Mouse (Mus musculus): ENCODE measurements around the gene Klhdc8a. TPM values are rescaled to one million over a fixed set of nuclear protein-coding genes. Genes with fewer than 3 reads are reported as not detected.

The Klhdc8a gene
- 141 TPM for polyA plus RNA-seq (2021)

DNA sequence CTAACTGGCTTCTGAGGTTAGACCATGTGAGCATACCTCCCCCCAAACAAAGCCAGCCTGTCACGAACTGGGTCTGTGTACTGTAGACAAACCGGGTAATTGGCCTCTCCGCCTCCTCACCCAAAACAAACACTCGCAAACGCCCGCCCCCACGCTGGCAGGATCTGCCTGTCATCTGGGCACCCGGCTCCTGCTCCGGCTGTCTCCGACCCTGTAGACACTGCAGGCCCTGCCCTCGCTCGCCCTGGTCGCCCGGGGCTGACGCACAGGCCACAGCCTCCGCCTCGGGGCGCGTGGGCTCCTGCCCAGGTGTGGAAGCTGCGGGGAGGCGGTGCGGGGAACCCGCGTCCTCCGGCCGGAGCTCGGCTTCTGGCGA is at the start of gene Klhdc8a:
Gene Klhdc8a, plus strand, starts transcription at position 202 of the 376 bp plus-strand sequence.
- TF ChIP-seq CTCF (IDR thresholded peaks at IDR 0.05) = no peak
- in situ Hi-C loops (cut with MboI; ENCODE audit: low pct_unique_long_range_greater_than_20kb) = loop anchor here (25.0 kb wide), 1 partner anchor 561 kb away; the partner anchor contains the start of gene Slc26a9
- H3K27me3 ChIP-seq = no peaks in the 10 kb centered on the region
- CTCF ChIA-PET = interaction anchor here (0.7 to 3.2 kb wide), 4 partner anchors 14 to 141 kb away, joined by 3 to 13 read pairs (median 10); no protein-coding TSS in a partner anchor
- ATAC-seq (peak; percentile 51), DNase-seq (ENCODE audit: low read depth, low spot score) (no peak)
- POLR2A ChIA-PET = interaction anchor here (0.8 to 5.8 kb wide), 8 partner anchors 8 to 56 kb away, joined by 3 to 23 read pairs (median 4); no protein-coding TSS in a partner anchor

DNA sequence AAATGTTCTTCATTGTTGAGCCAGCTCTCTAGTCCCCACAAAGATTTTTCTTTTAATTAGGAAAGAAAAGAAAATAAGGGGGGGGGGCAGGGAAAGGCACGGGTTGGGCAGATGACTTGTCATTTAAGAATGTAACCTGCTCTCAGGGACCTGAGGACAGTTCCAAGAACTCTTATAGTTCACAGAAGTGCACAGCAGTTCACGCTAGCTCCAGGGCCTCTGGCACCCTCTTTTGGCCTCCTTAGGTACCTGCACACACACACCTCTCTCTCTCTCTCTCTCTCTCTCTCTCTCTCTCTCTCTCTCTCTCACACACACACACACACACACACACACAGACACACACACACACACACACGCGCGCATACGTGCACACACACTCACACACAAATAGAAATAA is 44.0 kb upstream of the Klhdc8a start:
- ATAC-seq (no peak), DNase-seq (ENCODE audit: low read depth, low spot score) (no peak)
- ChIA-PET POLR2A (interaction anchor here (0.6 to 0.7 kb wide), 4 partner anchors 63 to 292 kb away, joined by 3 to 5 read pairs (median 3); partner anchors contain the start of gene Slc45a3), CTCF (interaction anchor here (1.1 to 2.0 kb wide), 5 partner anchors 11 to 57 kb away, joined by 3 to 5 read pairs (median 3); no protein-coding TSS in a partner anchor)
- H3K27me3 ChIP-seq = no peaks in the 10 kb centered on the region
- in situ Hi-C loops (cut with MboI; ENCODE audit: low pct_unique_long_range_greater_than_20kb) = no loop called here
- peak; percentile 32 for TF ChIP-seq CTCF (IDR thresholded peaks at IDR 0.05)

DNA sequence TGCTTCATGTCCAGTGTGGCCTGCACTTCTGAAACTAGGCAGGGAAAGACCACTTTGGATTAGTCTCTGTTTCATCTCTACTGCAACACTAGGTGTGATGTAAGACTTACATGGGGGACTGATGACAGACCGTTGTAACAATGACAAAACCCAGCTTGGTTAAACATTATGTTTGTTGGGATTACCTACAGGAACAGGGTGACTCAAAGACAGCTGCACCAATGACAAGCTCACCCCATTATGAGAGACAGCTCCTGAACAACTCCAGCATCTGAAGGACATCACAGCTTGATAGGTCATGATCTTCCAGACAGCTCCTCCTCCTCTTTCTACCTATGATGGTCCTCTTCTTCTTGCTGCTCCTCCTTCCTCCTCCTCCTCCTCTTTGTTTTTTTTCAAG is 38.1 kb upstream of the Klhdc8a start:
- no peak for TF ChIP-seq CTCF (IDR thresholded peaks at IDR 0.05)
- CTCF ChIA-PET = interaction anchor here (1.0 to 2.1 kb wide), 7 partner anchors 10 to 103 kb away, joined by 3 to 6 read pairs (median 3); no protein-coding TSS in a partner anchor
- in situ Hi-C loops (cut with MboI; ENCODE audit: low pct_unique_long_range_greater_than_20kb) = no loop called here

DNA sequence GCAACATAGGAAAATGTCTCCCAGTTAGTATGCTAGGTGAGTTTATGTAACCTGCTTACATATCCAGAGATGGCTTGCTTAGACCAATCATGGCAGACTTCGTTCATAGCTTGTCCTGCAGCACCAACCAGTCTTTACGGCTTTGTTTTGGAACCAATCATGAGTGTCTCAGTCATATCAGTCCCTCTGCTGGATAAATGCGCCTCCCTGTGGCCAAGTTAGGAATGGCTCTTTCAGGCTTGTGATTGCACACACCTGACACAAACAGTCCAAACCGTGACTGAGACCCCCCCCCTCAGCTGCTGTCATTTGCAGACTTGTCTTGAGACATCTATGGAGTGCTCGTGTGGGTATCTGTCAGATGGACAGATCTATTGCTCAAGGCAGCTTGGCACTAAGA is 37.4 kb upstream of the Klhdc8a start:
- no peak for DNase-seq (ENCODE audit: low read depth, low spot score)
- H3K27me3 ChIP-seq = no peaks in the 10 kb centered on the region
- no peak for ATAC-seq
- CTCF ChIA-PET = interaction anchor here (1.0 to 2.1 kb wide), 4 partner anchors 9 to 50 kb away, joined by 3 to 6 read pairs (median 4); no protein-coding TSS in a partner anchor
- in situ Hi-C loops (cut with MboI; ENCODE audit: low pct_unique_long_range_greater_than_20kb) = no loop called here
- TF ChIP-seq CTCF (IDR thresholded peaks at IDR 0.05) = peak; percentile 37
- POLR2A ChIA-PET = interaction anchor here (0.9 kb wide), 1 partner anchor 31 kb away, joined by 3 read pairs; no protein-coding TSS in a partner anchor

More for the DNA sequence above, 38.1 kb upstream of the Klhdc8a start:
- POLR2A ChIA-PET = no interaction called here
- DNase-seq (ENCODE audit: low read depth, low spot score) (no peak), ATAC-seq (no peak)
- H3K27me3 ChIP-seq = no peaks in the 10 kb centered on the region

DNA sequence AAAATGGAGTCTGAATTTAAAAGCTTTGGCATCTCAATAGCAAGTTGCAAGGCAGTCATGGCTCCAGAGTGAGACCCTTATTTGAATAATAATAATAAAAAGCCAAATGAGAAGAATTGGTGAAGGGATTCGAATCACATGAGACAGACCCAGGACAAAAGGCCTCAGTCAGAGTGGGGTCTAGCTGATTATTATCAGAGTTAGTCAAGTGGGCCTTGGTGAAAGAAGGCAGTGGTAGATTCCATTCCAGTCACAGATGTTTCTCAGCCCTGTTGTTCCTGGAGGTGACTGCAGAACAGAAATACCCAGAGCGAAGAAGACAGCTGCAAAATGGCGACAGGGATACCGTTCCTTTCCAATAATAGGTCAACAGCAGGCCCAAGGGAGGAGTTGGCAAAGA is 34.8 kb upstream of the Klhdc8a start:
- CTCF ChIA-PET = interaction anchor here (1.1 to 3.1 kb wide), 3 partner anchors 28 to 92 kb away, joined by 3 to 10 read pairs (median 4); no protein-coding TSS in a partner anchor
- no peak for DNase-seq (ENCODE audit: low read depth, low spot score)
- no peaks in the 10 kb centered on the region for H3K27me3 ChIP-seq
- ATAC-seq = no peak
- in situ Hi-C loops (cut with MboI; ENCODE audit: low pct_unique_long_range_greater_than_20kb) = no loop called here
- POLR2A ChIA-PET = interaction anchor here (1.0 to 1.6 kb wide), 2 partner anchors 22 to 30 kb away, joined by 3 to 5 read pairs; no protein-coding TSS in a partner anchor
- no peak for TF ChIP-seq CTCF (IDR thresholded peaks at IDR 0.05)

DNA sequence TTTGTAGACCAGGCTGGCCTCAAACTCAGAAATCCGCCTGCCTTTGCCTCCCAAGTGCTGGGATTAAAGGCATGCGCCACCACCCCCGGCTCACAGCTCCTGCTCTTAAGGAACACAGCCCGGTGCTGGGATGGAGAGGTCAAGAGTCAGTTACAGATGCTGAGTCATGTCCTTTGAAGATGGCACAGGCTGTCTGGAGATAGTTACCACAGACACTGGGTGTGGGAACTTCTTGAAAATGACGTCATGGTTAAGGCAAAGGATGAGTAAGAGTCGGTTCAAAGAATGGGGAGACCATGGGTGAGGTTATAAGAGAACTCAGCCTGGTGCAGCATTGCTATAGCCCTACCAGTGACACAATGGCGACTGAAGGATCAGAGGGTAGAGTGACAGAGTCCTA is 33.8 kb upstream of the Klhdc8a start:
- CTCF ChIA-PET = interaction anchor here (1.1 to 3.1 kb wide), 2 partner anchors 28 to 91 kb away, joined by 3 to 10 read pairs; no protein-coding TSS in a partner anchor

DNA sequence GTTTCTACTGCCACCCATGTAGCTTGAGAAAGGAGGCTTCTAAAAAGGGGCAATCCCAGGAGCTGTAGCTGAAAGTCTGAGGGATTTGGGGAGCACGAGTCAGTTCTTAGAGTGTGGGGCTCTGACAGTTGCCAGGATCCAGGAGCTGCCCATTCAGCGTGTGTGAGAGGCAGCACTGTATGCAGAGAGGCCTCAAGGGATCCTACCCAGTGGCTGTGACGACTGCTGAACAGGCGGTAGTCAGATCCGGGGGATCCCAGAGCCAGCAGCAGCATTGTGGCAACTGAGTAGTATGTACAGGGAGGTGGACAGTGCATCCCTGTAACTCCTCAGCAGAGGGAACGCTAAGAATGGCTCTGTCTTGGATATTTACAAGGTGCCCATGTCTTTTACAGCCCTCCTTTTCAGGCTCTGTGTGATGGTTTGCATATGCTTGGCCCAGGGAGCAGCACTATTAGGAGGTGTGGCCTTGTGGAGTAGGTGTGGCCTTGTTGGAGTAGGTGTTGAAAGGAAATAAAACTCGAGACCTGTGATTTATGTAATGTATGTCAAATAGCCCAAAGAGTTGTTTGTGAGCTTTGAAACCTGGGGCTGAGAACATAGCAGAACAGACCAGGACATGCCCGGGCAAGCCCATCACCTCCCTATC is 33.1 kb upstream of the Klhdc8a start:
- H3K27me3 ChIP-seq = no peaks in the 10 kb centered on the region
- ChIA-PET CTCF (interaction anchor here (3.1 kb wide), 1 partner anchor 91 kb away, joined by 10 read pairs; no protein-coding TSS in a partner anchor), POLR2A (no interaction called here)
- no peak for TF ChIP-seq CTCF (IDR thresholded peaks at IDR 0.05)
- DNase-seq (ENCODE audit: low read depth, low spot score) = no peak
- ATAC-seq = no peak
- in situ Hi-C loops (cut with MboI; ENCODE audit: low pct_unique_long_range_greater_than_20kb) = no loop called here

More for the DNA sequence above, 33.8 kb upstream of the Klhdc8a start:
- no peak for TF ChIP-seq CTCF (IDR thresholded peaks at IDR 0.05)
- H3K27me3 ChIP-seq = no peaks in the 10 kb centered on the region
- in situ Hi-C loops (cut with MboI; ENCODE audit: low pct_unique_long_range_greater_than_20kb) = no loop called here
- POLR2A ChIA-PET = no interaction called here
- ATAC-seq = no peak
- DNase-seq (ENCODE audit: low read depth, low spot score) = no peak

DNA sequence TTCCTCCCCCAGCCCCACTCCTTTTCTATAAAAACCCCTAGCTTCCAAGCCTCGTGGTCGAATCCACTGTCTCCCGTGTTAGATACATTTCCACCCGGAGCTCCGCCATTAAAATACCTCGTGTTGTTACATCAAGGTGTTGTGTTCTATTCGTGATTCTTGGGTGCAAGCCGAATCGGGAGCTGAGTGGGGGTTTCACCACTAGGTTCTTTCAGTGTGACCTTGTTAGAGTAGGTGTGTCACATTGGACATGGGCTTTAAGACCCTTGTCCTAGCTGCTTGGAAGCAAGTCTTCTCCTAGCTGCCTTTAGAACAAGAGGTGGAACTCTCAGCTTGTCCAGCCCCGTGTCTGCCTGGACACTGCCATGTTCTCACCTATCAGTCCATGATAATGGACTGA is 32.5 kb upstream of the Klhdc8a start:
- no peak for DNase-seq (ENCODE audit: low read depth, low spot score)
- no peak for ATAC-seq
- in situ Hi-C loops (cut with MboI; ENCODE audit: low pct_unique_long_range_greater_than_20kb) = no loop called here
- ChIA-PET POLR2A (interaction anchor here (1.1 to 1.5 kb wide), 4 partner anchors 22 to 74 kb away, joined by 4 to 6 read pairs (median 4); no protein-coding TSS in a partner anchor), CTCF (interaction anchor here (0.8 to 3.1 kb wide), 3 partner anchors 14 to 90 kb away, joined by 3 to 12 read pairs (median 10); no protein-coding TSS in a partner anchor)
- H3K27me3 ChIP-seq = no peaks in the 10 kb centered on the region
- no peak for TF ChIP-seq CTCF (IDR thresholded peaks at IDR 0.05)

DNA sequence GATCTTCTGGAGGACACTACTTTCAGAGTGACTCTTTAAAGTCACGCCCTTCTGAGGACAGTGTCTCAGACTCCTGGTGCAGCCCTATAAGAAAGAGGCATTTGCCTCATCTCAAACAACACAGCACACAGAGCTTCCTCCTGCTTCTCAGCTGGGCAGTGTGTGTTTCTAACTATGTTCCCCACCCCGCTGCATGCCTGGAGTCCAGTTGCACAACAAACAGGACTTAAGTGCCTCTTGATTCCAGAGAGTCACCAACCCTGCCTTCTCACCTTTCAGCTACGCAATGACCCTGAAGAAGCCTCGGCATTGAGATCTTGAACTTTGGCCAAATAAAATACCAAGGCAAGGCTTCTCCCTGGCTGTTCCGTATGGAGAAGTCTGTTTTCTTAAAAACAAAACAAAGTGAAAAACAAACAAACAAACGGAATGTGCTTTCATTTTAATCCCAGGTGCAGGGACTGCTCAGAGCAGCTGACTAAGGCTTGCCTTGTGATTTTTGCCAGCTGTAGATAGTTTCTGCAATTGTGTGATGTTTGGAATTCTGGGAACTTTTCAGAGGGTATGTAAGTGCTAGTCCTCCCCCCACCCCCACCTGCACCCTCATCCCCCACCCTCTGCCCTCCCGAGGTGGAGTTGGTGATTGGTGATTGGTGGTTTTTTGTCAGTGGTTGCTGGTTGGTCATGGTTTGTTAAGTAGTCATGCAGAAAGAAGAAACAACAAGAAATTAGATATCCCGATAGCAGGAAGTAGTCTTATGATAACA is 31.5 kb upstream of the Klhdc8a start:
- no peak for TF ChIP-seq CTCF (IDR thresholded peaks at IDR 0.05)
- ATAC-seq = peak; percentile 82
- DNase-seq (ENCODE audit: low read depth, low spot score) = no peak
- in situ Hi-C loops (cut with MboI; ENCODE audit: low pct_unique_long_range_greater_than_20kb) = no loop called here
- POLR2A ChIA-PET = interaction anchor here (0.6 to 1.5 kb wide), 6 partner anchors 19 to 75 kb away, joined by 3 to 6 read pairs (median 4); no protein-coding TSS in a partner anchor
- CTCF ChIA-PET = interaction anchor here (0.8 to 3.1 kb wide), 4 partner anchors 12 to 89 kb away, joined by 3 to 12 read pairs (median 6); no protein-coding TSS in a partner anchor
- H3K27me3 ChIP-seq = no peaks in the 10 kb centered on the region

DNA sequence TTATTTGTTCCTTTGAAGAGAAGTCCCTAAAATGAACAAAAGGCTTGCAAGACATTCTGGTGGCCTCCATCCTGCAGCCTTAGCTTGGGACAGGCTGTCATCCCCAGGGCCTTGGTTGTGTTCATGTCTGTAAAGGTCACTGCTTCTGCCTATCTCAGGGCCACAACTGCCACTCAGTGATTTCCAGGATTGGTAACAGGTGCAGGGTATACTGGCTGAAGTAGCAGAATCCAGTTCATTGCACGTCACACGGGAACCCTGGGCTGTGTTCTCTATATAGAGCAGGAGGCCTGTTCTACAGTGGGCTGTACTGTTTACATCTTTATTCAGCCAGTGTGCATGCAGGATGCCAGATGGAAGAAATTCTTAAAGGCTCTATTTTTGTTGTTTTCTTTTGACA is 30.5 kb upstream of the Klhdc8a start:
- TF ChIP-seq CTCF (IDR thresholded peaks at IDR 0.05) = no peak
- H3K27me3 ChIP-seq = no peaks in the 10 kb centered on the region
- in situ Hi-C loops (cut with MboI; ENCODE audit: low pct_unique_long_range_greater_than_20kb) = no loop called here
- no peak for DNase-seq (ENCODE audit: low read depth, low spot score)
- CTCF ChIA-PET = interaction anchor here (2.6 kb wide), 1 partner anchor 24 kb away, joined by 12 read pairs; no protein-coding TSS in a partner anchor
- ATAC-seq = no peak
- POLR2A ChIA-PET = interaction anchor here (0.6 kb wide), 1 partner anchor 18 kb away, joined by 3 read pairs; no protein-coding TSS in a partner anchor
